Mouse (Mus musculus) kidney, embryonic 15.5 days (tissue): ENCODE data around the gene Kalrn. TPM values are rescaled to one million over a fixed set of nuclear protein-coding genes. Genes with fewer than 3 reads are reported as not detected.

Source experiments
- ATAC-seq: fragments of 200-750 bp; cut with Nextera tagmentation; replicated peaks from 2 replicates; pipeline ENCODE4 v1.8.0; 2017; ENCODE audit warnings: moderate TSS enrichment; ENCODE audit not compliant: low FRiP score
- H3K27ac ChIP-seq: fragments of 300-500 bp; sonication (generic); 2 replicates; pipeline ENCODE4 v1.5.1; 2015; ENCODE audit warnings: mild to moderate bottlenecking, inconsistent platforms
- H3K27me3 ChIP-seq: fragments of 300-500 bp; sonication (generic); 2 replicates; pipeline ENCODE4 v1.6.1; 2015; ENCODE audit warnings: inconsistent platforms
- H3K36me3 ChIP-seq: fragments of 300-500 bp; sonication (generic); 2 replicates; pipeline ENCODE4 v1.6.1; 2015; ENCODE audit warnings: inconsistent platforms
- H3K4me1 ChIP-seq: fragments of 300-500 bp; sonication (generic); 2 replicates; pipeline ENCODE4 v1.6.1; 2015; ENCODE audit warnings: inconsistent platforms
- H3K4me2 ChIP-seq: fragments of 300-500 bp; sonication (generic); 2 replicates; pipeline ENCODE4 v1.6.1; 2015; ENCODE audit warnings: moderate library complexity, mild to moderate bottlenecking, inconsistent platforms
- H3K4me3 ChIP-seq: fragments of 300-500 bp; sonication (generic); replicated peaks from 2 replicates; pipeline ENCODE4 v1.5.1; 2015; ENCODE audit warnings: mild to moderate bottlenecking, inconsistent platforms
- H3K9ac ChIP-seq: fragments of 300-500 bp; sonication (generic); 2 replicates; pipeline ENCODE4 v1.6.1; 2015; ENCODE audit warnings: mild to moderate bottlenecking, inconsistent platforms
- H3K9me3 ChIP-seq: fragments of 300-500 bp; sonication (generic); replicated peaks from 2 replicates; pipeline ENCODE4 v1.6.1; 2016; ENCODE audit warnings: inconsistent platforms
- WGBS: fragments of 180-500 bp; shearing (Covaris S2); methylation state at CpG from one replicate; pipeline ENCODE4 v1.1.7; 2015; ENCODE audit warnings: mixed read lengths; 5-methylcytosine and 5-hydroxymethylcytosine counted together
- polyA plus RNA-seq: library from polyadenylated mRNA; unstranded; fragments of >200 nt; fragmentation: Nextera tagmentation; extraction: Ambion mirVana; gene quantifications from 2 replicates; pipeline ENCODE4 v1.2.1, GENCODE M21; 2015

Gene Kalrn
- polyA plus RNA-seq, 1 experiment from 2014 or later: 15.8 TPM

GRCm38 (mm10) chr16:34235086-34235485, 338.2 kb downstream of the Kalrn start:
- Histone ChIP-seq H3K27me3 (no peaks in the 10 kb centered on the region), H3K4me1 (0 out of 2 replicates have a peak, but pooled peaks cover 9% of the 10 kb centered on the region), H3K36me3 (peaks cover 8% of the 10 kb centered on the region; the same call in 1 of the 2 replicates), H3K27ac (no peak overlapping the region), H3K9me3 (no peaks in the 10 kb centered on the region), H3K4me2 (no peak overlapping the region), H3K4me3 (no peak overlapping the region), H3K9ac (no peak overlapping the region)
- no peak for ATAC-seq
- WGBS: 69% methylated on average over 11 of the region's 11 CpGs

GRCm38 (mm10) chr16:34231952-34232351, 341.4 kb downstream of the Kalrn start:
- Histone ChIP-seq H3K27ac (0 out of 2 replicates have a peak overlapping the region, but pooled peaks have one; percentile 41), H3K4me2 (no peak overlapping the region), H3K4me3 (no peak overlapping the region), H3K9ac (no peak overlapping the region), H3K36me3 (peaks cover 8% of the 10 kb centered on the region; the same call in 1 of the 2 replicates), H3K27me3 (no peaks in the 10 kb centered on the region), H3K4me1 (0 out of 2 replicates have a peak, but pooled peaks cover 9% of the 10 kb centered on the region), H3K9me3 (no peaks in the 10 kb centered on the region)
- 26% methylated on average over 5 of the region's 5 CpGs for WGBS
- peak; percentile 54 for ATAC-seq

GRCm38 (mm10) chr16:34231146-34231545, 342.2 kb downstream of the Kalrn start:
- Histone ChIP-seq H3K9me3 (no peaks in the 10 kb centered on the region), H3K27ac (no peak overlapping the region), H3K27me3 (no peaks in the 10 kb centered on the region), H3K4me3 (no peak overlapping the region), H3K9ac (no peak overlapping the region), H3K36me3 (peaks cover 8% of the 10 kb centered on the region; the same call in 1 of the 2 replicates), H3K4me1 (0 out of 2 replicates have a peak, but pooled peaks cover 9% of the 10 kb centered on the region), H3K4me2 (no peak overlapping the region)
- WGBS: 18% methylated on average over 2 of the region's 2 CpGs
- no peak for ATAC-seq

GRCm38 (mm10) chr16:34229350-34229749, 344.0 kb downstream of the Kalrn start:
- Histone ChIP-seq H3K9me3 (no peaks in the 10 kb centered on the region), H3K4me1 (0 out of 2 replicates have a peak, but pooled peaks cover 9% of the 10 kb centered on the region), H3K27ac (no peak overlapping the region), H3K4me2 (no peak overlapping the region), H3K36me3 (peaks cover 5% of the 10 kb centered on the region; the same call in 1 of the 2 replicates), H3K9ac (no peak overlapping the region), H3K27me3 (no peaks in the 10 kb centered on the region), H3K4me3 (no peak overlapping the region)
- no peak for ATAC-seq
- WGBS: 74% methylated on average over 8 of the region's 8 CpGs

- no peak overlapping the region for H3K4me2 ChIP-seq
- WGBS: 47% methylated on average over 5 of the region's 5 CpGs
- peaks cover 4% of the 10 kb centered on the region; the same call in 1 of the 2 replicates for H3K36me3 ChIP-seq
- no peaks in the 10 kb centered on the region for H3K27me3 ChIP-seq
- 0 out of 2 replicates have a peak, but pooled peaks cover 9% of the 10 kb centered on the region for H3K4me1 ChIP-seq
- H3K9ac ChIP-seq: no peak overlapping the region
- H3K9me3 ChIP-seq: no peaks in the 10 kb centered on the region
- no peak overlapping the region for H3K27ac ChIP-seq
- no peak for ATAC-seq
- H3K4me3 ChIP-seq: no peak overlapping the region
These were observed 344.7 kb downstream of the Kalrn start for GRCm38 (mm10) chr16:34228661-34229060.

- ATAC-seq: 0 out of 2 replicates have a peak, but pooled peaks have one; percentile 33
- no peak overlapping the region for H3K4me3 ChIP-seq
- no peak overlapping the region for H3K9ac ChIP-seq
- H3K27me3 ChIP-seq: no peaks in the 10 kb centered on the region
- no peak overlapping the region for H3K4me2 ChIP-seq
- peaks cover 6% of the 10 kb centered on the region; the same call in 1 of the 2 replicates for H3K4me1 ChIP-seq
- 35% methylated on average over 3 of the region's 3 CpGs for WGBS
- H3K36me3 ChIP-seq: peaks cover 23% of the 10 kb centered on the region; the same call in 1 of the 2 replicates
- no peaks in the 10 kb centered on the region for H3K9me3 ChIP-seq
- H3K27ac ChIP-seq: peak overlapping the region; percentile 34; the same call in 1 of the 2 replicates
These were observed 361.2 kb downstream of the Kalrn start for GRCm38 (mm10) chr16:34212160-34212559.

- no peak for ATAC-seq
- Histone ChIP-seq H3K4me1 (peaks cover 6% of the 10 kb centered on the region; the same call in 1 of the 2 replicates), H3K4me2 (no peak overlapping the region), H3K4me3 (no peak overlapping the region), H3K36me3 (0 out of 2 replicates have a peak, but pooled peaks cover 14% of the 10 kb centered on the region), H3K9me3 (no peaks in the 10 kb centered on the region), H3K9ac (no peak overlapping the region), H3K27ac (no peak overlapping the region), H3K27me3 (no peaks in the 10 kb centered on the region)
- WGBS: 84% methylated on average over 12 of the region's 12 CpGs
These were observed 362.1 kb downstream of the Kalrn start for GRCm38 (mm10) chr16:34211243-34211642.

- peaks cover 31% of the 10 kb centered on the region; the same call in 1 of the 2 replicates for H3K36me3 ChIP-seq
- no peaks in the 10 kb centered on the region for H3K9me3 ChIP-seq
- no peak for ATAC-seq
- no peak overlapping the region for H3K4me3 ChIP-seq
- 72% methylated on average over 5 of the region's 5 CpGs for WGBS
- peaks cover 6% of the 10 kb centered on the region; the same call in 1 of the 2 replicates for H3K4me1 ChIP-seq
- H3K9ac ChIP-seq: no peak overlapping the region
- H3K27me3 ChIP-seq: no peaks in the 10 kb centered on the region
- H3K27ac ChIP-seq: no peak overlapping the region
- H3K4me2 ChIP-seq: no peak overlapping the region
These were observed 364.6 kb downstream of the Kalrn start for GRCm38 (mm10) chr16:34208748-34209147.

- peaks cover 39% of the 10 kb centered on the region; the same call in 1 of the 2 replicates for H3K36me3 ChIP-seq
- 89% methylated on average over 5 of the region's 5 CpGs for WGBS
- no peaks in the 10 kb centered on the region for H3K9me3 ChIP-seq
- no peak overlapping the region for H3K4me3 ChIP-seq
- H3K4me1 ChIP-seq: peaks cover 6% of the 10 kb centered on the region; the same call in 1 of the 2 replicates
- no peak overlapping the region for H3K27ac ChIP-seq
- H3K27me3 ChIP-seq: no peaks in the 10 kb centered on the region
- no peak for ATAC-seq
- no peak overlapping the region for H3K4me2 ChIP-seq
- H3K9ac ChIP-seq: no peak overlapping the region
These were observed 365.4 kb downstream of the Kalrn start for GRCm38 (mm10) chr16:34207972-34208371.

- ATAC-seq: no peak
- Histone ChIP-seq H3K9me3 (no peaks in the 10 kb centered on the region), H3K27me3 (no peaks in the 10 kb centered on the region), H3K4me1 (no peaks in the 10 kb centered on the region), H3K9ac (no peak overlapping the region), H3K36me3 (peaks cover 29% of the 10 kb centered on the region; the same call in 1 of the 2 replicates), H3K4me2 (no peak overlapping the region), H3K27ac (no peak overlapping the region), H3K4me3 (no peak overlapping the region)
- 85% methylated on average over 13 of the region's 13 CpGs for WGBS
These were observed 368.7 kb downstream of the Kalrn start for GRCm38 (mm10) chr16:34204527-34205139.

- H3K9ac ChIP-seq: no peak overlapping the region
- H3K4me2 ChIP-seq: no peak overlapping the region
- 56% methylated on average over 6 of the region's 6 CpGs for WGBS
- no peak for ATAC-seq
- peaks cover 32% of the 10 kb centered on the region for H3K36me3 ChIP-seq
- H3K27me3 ChIP-seq: no peaks in the 10 kb centered on the region
- H3K4me1 ChIP-seq: no peaks in the 10 kb centered on the region
- H3K4me3 ChIP-seq: no peak overlapping the region
- no peak overlapping the region for H3K27ac ChIP-seq
- no peaks in the 10 kb centered on the region for H3K9me3 ChIP-seq
These were observed 373.8 kb downstream of the Kalrn start for GRCm38 (mm10) chr16:34199543-34199942.

GRCm38 (mm10) chr16:34192959-34193842, 380.1 kb downstream of the Kalrn start:
- H3K27ac ChIP-seq: no peak overlapping the region
- ATAC-seq: no peak
- H3K4me2 ChIP-seq: no peak overlapping the region
- no peaks in the 10 kb centered on the region for H3K4me1 ChIP-seq
- no peaks in the 10 kb centered on the region for H3K27me3 ChIP-seq
- 54% methylated on average over 10 of the region's 10 CpGs for WGBS
- H3K9ac ChIP-seq: no peak overlapping the region
- H3K36me3 ChIP-seq: peaks cover 25% of the 10 kb centered on the region
- no peaks in the 10 kb centered on the region for H3K9me3 ChIP-seq
- no peak overlapping the region for H3K4me3 ChIP-seq
